Comparison of ENCODE assay signal across 9 mouse cellular contexts in genomic region chrX:135652173-135652772, GRCm38 (mm10). TPM values are rescaled to one million over a fixed set of nuclear protein-coding genes. Genes with fewer than 3 reads are reported as not detected.
DNase-seq lines count a peak whose midpoint lies in the region; ATAC-seq and TF ChIP-seq lines count a peak whose summit lies in the region.
"Had no signal": no experiment of that assay in that cellular context is flagged by ENCODE, and none has a peak within 500 bp of the region (broad histone marks: within the 10 kb centered on the region; RNA-seq: fewer than 3 reads in every experiment).

No protein-coding gene starts in this region.

- peak; percentile 79 for TF ChIP-seq CTCF in layer of hippocampus, adult 2 months (conservative IDR thresholded peaks at IDR 0.05)

- peak; percentile 80 for ATAC-seq in forebrain, embryonic 15.5 days (replicated peaks)
- ATAC-seq in forebrain, embryonic 12.5 days (ENCODE audit: low FRiP score) = no peak
- ATAC-seq in common myeloid progenitor, adult 5-6 weeks (replicated peaks; ENCODE audit: low read depth, poor library complexity, severe bottlenecking) = peak; percentile 54

- H3K4me2 ChIP-seq in forebrain, embryonic 15.5 days (replicated peaks) = no peak overlapping the region
- H3K4me2 ChIP-seq in forebrain, embryonic 12.5 days = no peak overlapping the region

- H3K36me3 ChIP-seq in forebrain, embryonic 15.5 days = no peaks in the 10 kb centered on the region
- H3K36me3 ChIP-seq in forebrain, embryonic 12.5 days (replicated peaks) = no peaks in the 10 kb centered on the region

- no peaks in the 10 kb centered on the region for H3K27me3 ChIP-seq in forebrain, embryonic 15.5 days
- no peaks in the 10 kb centered on the region for H3K27me3 ChIP-seq in forebrain, embryonic 12.5 days

- peak; percentile 48 for DNase-seq in testis, postnatal 10 days (ENCODE audit: low spot score)
- no peak for DNase-seq in testis, postnatal 14 days (ENCODE audit: low spot score)
- peak; percentile 22 to 62 for DNase-seq in layer of hippocampus, adult 2 months (ENCODE audit: low spot score in 2 of 2)
- DNase-seq in neural tube, embryonic 10.5 days (ENCODE audit: extremely low spot score, low spot score) = peak; percentile 11
- DNase-seq in spleen, adult 18-20 months = no peak

- H3K4me1 ChIP-seq in forebrain, embryonic 15.5 days = no peaks in the 10 kb centered on the region
- H3K4me1 ChIP-seq in forebrain, embryonic 12.5 days = no peaks in the 10 kb centered on the region

- no peak overlapping the region for H3K9ac ChIP-seq in forebrain, embryonic 15.5 days (replicated peaks)
- H3K9ac ChIP-seq in forebrain, embryonic 12.5 days = no peak overlapping the region

- 43% methylated on average over 9 of the region's 9 CpGs for WGBS in forebrain, embryonic 15.5 days
- 54% methylated on average over 9 of the region's 9 CpGs for WGBS in forebrain, embryonic 12.5 days

- no peaks in the 10 kb centered on the region for H3K9me3 ChIP-seq in forebrain, embryonic 15.5 days
- no peaks in the 10 kb centered on the region for H3K9me3 ChIP-seq in forebrain, embryonic 12.5 days

- no peak overlapping the region for H3K4me3 ChIP-seq in forebrain, embryonic 15.5 days
- H3K4me3 ChIP-seq in forebrain, embryonic 12.5 days (replicated peaks) = no peak overlapping the region
- no peak overlapping the region; the same call in 1 of the 2 replicates for H3K4me3 ChIP-seq in layer of hippocampus, adult 2 months

- H3K27ac ChIP-seq in forebrain, embryonic 15.5 days (replicated peaks) = 0 out of 2 replicates have a peak overlapping the region, but pooled peaks have one; percentile 43
- H3K27ac ChIP-seq in forebrain, embryonic 12.5 days = no peak overlapping the region
- peak overlapping the region; percentile 83 for H3K27ac ChIP-seq in layer of hippocampus, adult 2 months

RNA-seq across cellular contexts. Expression of gene Prame, which starts 24.8 kb away (rescaled TPM):
- not detected in 2 replicates for polyA plus RNA-seq in forebrain, embryonic 15.5 days (2015; fragmentation: Nextera tagmentation; extraction: Ambion mirVana)
- polyA plus RNA-seq in forebrain, embryonic 12.5 days (2016; fragmentation: Nextera tagmentation; extraction: Ambion mirVana) = not detected in 2 replicates
- not detected in 2 replicates for total RNA-seq in common myeloid progenitor, adult 5-6 weeks (2017)
- total RNA-seq in layer of hippocampus, adult 2 months (2021) = not detected
- total RNA-seq: heart, postnatal 36 days had no signal

RNA-seq across cellular contexts. Expression of gene Tcp11x2, which starts 41.3 kb away (rescaled TPM):
- polyA plus RNA-seq in forebrain, embryonic 15.5 days (2015; fragmentation: Nextera tagmentation; extraction: Ambion mirVana) = not detected in 2 replicates
- not detected in 2 replicates for polyA plus RNA-seq in forebrain, embryonic 12.5 days (2016; fragmentation: Nextera tagmentation; extraction: Ambion mirVana)
- total RNA-seq in common myeloid progenitor, adult 5-6 weeks (2017) = not detected in 2 replicates
- total RNA-seq in layer of hippocampus, adult 2 months (2021) = not detected
- total RNA-seq: heart, postnatal 36 days had no signal

RNA-seq across cellular contexts. Expression of gene Nxf7, which starts 53.7 kb away (rescaled TPM):
- polyA plus RNA-seq in forebrain, embryonic 15.5 days (2015; fragmentation: Nextera tagmentation; extraction: Ambion mirVana) = not detected in 2 replicates
- polyA plus RNA-seq in forebrain, embryonic 12.5 days (2016; fragmentation: Nextera tagmentation; extraction: Ambion mirVana) = not detected in 2 replicates
- total RNA-seq in common myeloid progenitor, adult 5-6 weeks (2017) = 0.05 and 0.87 TPM in 2 replicates
- total RNA-seq in layer of hippocampus, adult 2 months (2021) = under 1 TPM in 1 of 2 experiments, not detected in 1; 0.37 TPM

Comparison
In these comparisons a context has a peak if more than half of its experiments do, and no peak if none do; other contexts are left out.
1. DNase-seq: peak in testis, postnatal 10 days (single experiment), layer of hippocampus, adult 2 months (2 of 2) and neural tube, embryonic 10.5 days (single experiment); none in testis, postnatal 14 days (single experiment) and spleen, adult 18-20 months (0 of 2).